Mouse (Mus musculus) urinary bladder, postnatal 10 days (tissue): ENCODE data around the gene Slain1.
A peak's percentile ranks its signal among the peaks of the same experiment; 100 is the strongest.

Experiments
- DNase-seq: peaks from one replicate; pipeline ENCODE4 v3.0.0; 2022; ENCODE audit warnings: low spot score

Gene Slain1

GRCm38 (mm10) chr14:103649896-103650334 is at the start of gene Slain1:
TSS of gene Slain1 (plus strand) at chr14:103650228.
- peak; percentile 14 for DNase-seq

DNA sequence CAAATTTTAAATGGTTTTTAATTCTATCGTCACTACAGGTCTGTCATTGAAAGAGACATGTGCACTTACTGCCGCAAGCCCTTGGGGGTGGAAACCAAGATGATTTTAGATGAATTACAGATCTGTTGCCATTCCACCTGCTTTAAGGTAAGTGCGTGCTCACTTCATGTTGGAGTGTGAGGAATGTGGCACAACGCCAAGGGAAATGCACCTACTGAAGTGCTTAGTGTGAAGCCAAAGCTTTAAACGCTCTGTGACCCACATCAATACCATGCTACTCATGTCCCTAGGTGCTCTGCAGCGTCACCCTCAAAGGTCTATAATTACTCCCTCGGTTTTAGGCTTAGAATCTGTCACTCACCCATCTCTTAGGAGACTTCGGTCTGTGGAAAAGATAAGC is 42.0 kb upstream of the Slain1 start:
- no peak for DNase-seq

DNA sequence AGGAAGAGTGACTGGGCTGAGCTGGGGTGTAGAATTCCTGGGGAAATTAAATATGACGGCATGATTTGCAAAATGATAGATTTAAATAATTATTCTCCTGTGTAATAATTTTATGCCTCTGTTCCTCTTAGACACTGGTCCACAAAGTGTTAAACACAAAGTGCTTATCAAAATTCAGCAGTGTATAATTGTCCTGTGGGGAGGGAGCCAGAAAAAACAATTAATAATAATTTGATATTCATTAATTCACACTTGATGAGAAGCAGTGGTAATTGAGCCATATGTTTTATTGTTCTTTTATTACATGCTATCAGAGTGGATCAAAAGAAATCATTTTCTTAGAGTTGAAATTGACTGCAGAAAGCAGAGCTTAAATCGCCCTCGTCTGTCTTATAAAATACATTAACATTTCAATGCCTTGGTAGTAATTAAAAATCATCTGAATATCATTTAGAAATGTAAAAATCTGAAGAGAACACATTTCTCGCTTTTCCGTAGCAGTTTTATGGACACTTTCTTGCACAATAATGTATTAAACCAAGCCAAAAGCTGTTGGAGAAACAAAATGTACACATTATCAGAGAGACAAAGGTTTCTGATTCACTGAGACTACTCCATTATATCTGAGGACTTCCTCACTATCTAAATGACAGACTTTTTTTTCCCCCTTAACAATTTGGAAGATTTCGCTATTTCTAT is 36.3 kb upstream of the Slain1 start:
- DNase-seq = no peak

GRCm38 (mm10) chr14:103614272-103614587 is 35.8 kb upstream of the Slain1 start:
- no peak for DNase-seq

DNA sequence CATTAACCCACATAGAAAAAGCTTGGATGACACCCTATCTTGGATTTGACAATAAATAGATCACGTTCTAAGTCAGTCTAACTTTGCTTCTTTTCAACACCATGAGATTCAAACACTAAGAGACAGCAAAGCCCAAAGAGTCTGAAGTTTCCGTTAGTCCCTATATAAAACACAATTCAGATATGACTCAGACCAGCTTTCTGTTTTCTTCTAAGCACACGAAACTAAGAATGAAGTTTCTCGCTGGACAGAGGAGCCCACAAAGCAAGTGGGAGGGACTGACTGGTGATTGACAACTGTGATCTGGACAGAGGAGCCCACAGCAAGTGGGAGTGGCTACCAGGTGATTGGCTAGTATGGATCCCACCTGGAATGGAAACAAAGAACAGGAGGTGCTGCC is 30.3 kb upstream of the Slain1 start:
- DNase-seq = no peak

DNA sequence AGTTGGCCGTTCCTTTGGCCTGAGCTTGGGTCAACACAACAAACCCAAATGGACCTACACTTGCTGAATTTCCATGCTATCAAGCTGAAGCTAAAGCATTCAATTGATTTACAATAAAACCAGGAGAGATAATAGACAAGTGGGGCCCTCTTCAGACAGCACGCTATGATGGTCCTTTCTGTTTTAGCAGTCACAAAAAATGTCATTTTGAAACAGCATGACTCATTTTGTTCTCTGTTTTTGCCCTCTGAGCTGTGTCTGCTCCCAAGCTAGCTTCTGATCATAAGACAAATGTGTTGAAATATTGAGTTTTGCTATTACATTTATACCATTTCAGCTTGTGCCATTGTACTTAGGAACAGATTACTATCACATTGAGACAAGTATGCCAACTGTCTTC is 28.8 kb upstream of the Slain1 start:
- no peak for DNase-seq

- no peak for DNase-seq
These were observed 23.9 kb upstream of the Slain1 start for GRCm38 (mm10) chr14:103626100-103626499.

- DNase-seq = no peak
These were observed 20.2 kb upstream of the Slain1 start for GRCm38 (mm10) chr14:103629639-103630364.

- no peak for DNase-seq
These were observed 19.5 kb upstream of the Slain1 start for GRCm38 (mm10) chr14:103630545-103630944.

GRCm38 (mm10) chr14:103643933-103644332 is 6.1 kb upstream of the Slain1 start:
- no peak for DNase-seq

- DNase-seq = no peak
These were observed 2.0 kb upstream of the Slain1 start for GRCm38 (mm10) chr14:103647981-103648380.

- DNase-seq = no peak
These were observed 1.3 kb upstream of the Slain1 start for GRCm38 (mm10) chr14:103648623-103649255.

DNA sequence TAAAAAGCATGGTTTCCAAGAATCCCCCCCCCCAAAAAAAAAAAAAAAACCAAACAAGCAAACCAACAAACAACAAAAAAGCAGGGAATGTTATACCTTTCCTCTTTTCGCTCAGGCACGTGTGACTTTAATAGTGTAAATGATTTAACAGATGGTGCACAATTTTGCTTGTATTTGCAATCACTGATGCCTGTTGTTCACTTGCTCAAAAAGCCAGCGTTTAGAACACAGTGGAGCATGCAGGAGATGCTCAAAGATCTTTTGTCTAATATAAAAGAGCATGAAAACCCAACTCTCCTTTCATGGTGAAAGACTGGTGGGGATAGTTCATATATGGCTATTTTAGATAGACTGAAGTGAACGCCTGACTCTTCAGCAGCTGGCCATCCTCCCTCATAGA is 726 bp upstream of the Slain1 start:
- no peak for DNase-seq

DNA sequence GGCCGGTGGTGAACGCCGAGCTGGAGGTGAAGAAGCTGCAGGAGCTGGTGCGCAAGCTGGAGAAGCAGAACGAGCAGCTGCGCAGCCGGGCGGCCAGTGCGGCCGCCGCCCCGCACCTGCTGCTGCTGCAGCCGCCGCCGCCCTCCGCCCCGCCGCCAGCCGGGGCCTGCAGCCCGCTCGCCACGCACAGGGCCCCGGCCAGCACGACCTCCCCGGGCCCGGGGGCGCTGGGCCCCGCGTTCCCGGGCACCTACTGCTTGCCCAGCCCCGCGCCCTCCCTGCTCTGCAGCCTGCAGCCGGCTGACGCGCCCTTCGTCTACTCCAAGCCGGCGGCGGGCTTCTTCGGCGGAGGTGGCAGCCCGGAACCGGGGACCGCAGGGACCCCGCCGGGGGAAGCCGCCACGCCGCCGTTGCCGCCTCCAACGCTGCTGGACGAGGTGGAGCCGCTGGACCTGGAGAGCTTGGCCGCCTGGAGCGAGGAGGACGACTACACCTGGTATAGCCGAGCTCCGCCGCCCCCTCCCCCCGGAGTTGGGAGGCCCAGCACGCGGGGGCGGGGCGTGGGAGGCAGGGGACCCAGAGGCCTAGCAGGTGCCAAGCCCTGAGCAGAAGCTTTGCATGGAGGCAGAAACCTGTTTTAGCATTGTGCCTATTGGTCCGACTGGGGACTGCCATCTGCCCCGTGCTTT is 529 bp downstream of the Slain1 start:
- DNase-seq = no peak

GRCm38 (mm10) chr14:103651106-103651505 is 1.1 kb downstream of the Slain1 start:
- DNase-seq = no peak

GRCm38 (mm10) chr14:103651562-103651961 is 1.5 kb downstream of the Slain1 start:
- DNase-seq = no peak

DNA sequence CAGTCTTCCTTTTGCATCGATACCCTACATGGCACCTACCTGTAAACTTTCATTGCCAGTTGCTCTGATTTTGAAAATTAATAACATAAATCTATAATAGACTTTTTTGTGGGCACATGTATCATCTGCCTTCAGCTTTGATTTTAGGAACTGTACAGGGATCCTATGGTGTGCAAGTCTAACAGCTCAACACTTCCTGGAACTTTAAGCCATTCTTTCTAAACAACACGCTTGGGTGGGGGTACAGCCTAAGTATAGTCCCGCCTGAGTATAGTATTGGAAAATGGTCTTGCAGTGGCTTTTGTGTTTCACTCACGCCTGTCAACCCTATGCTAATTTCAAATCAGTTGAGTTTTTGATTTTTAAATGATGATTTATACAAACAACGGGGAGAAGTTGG is 2.5 kb downstream of the Slain1 start:
- no peak for DNase-seq

- no peak for DNase-seq
These were observed 3.8 kb downstream of the Slain1 start for GRCm38 (mm10) chr14:103653800-103654199.

DNA sequence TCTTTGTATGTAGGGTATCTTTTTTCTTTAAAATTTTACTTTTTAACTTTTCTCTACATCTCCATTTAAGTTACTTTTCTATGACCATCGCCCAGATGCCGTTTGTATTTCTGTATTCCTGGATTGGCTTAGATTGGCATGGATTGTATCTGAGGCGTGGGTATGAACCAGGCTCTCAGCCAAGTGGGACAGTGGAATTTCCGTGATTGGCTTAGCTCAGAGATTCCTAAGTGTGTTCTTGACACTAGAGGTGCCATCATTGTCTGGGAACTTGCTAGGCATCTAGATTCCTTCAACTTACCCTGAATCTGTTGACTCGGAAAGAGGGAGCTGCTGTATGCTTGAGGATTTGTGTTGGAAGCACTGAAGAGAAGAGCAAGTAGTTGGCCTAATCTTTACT is 5.4 kb downstream of the Slain1 start:
- DNase-seq = no peak

DNA sequence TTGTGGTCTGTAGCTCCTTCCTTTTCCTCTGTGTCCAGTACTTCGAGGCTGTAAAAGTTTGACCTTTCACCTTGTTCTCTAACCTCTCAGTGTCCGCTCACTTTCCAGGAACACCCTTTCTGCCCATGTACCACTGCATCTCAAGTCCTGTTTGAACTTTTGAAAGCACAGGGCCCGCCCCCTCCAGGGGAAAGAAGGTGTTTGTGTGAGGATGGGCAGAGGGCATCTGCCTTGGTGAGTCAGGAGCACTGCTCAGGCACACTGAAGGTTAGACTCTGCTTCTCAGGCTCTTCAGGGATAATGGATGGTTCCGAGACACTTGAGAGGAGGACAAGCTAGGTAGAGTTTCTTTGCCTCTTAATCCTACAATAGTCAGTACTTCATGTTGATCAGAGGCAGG is 7.8 kb downstream of the Slain1 start:
- DNase-seq = no peak

DNA sequence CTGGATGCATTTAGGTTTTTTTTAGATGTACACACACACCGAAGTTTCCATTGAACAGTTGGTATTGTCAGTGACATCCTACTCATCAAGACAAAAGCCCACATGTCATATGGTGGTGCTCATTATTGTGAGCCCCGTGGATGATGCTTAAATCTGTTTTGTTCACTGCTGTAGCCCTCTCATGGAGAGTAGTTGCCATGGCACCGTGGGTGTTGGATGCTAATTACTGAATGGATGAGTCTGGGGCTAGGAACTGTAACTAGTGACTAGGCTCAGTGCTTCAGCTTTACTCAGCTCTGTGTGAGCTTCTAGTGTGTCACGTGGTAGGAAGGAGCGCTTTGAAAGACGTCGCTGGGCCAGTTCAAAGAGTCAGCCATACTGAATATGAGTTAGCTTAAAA is 13.0 kb downstream of the Slain1 start:
- no peak for DNase-seq

- DNase-seq = no peak
These were observed 14.4 kb downstream of the Slain1 start for GRCm38 (mm10) chr14:103664391-103664790.
